Mouse (Mus musculus): Measurements from ENCODE around the gene Nat8f2. TPM values are rescaled to one million over a fixed set of nuclear protein-coding genes. Genes with fewer than 3 reads are reported as not detected.

The Nat8f2 gene
- total RNA-seq, 2 experiments from 2014 or later = 1.9 to 2.3 TPM

DNA sequence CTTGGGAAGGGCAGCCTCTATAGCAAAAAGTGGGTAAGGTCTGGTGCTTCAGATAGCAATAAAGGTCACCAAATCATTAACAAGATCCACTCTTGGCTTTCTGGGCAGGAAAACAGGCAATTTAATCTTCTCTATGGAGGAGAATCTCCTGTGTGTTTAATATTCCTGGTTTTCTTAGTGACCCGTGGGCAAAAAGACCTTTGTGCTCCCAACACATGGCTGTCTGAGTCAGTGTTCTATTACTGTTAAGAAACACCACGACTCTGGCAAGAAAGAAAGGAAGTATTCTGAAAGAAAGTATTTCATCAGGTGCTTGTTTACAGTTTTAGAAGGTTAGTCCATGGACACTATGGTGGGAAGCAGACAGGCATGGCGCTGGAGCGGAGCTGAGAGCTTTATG, 46.7 kb downstream of the Nat8f2 start:
- DNase-seq = no peak

DNA sequence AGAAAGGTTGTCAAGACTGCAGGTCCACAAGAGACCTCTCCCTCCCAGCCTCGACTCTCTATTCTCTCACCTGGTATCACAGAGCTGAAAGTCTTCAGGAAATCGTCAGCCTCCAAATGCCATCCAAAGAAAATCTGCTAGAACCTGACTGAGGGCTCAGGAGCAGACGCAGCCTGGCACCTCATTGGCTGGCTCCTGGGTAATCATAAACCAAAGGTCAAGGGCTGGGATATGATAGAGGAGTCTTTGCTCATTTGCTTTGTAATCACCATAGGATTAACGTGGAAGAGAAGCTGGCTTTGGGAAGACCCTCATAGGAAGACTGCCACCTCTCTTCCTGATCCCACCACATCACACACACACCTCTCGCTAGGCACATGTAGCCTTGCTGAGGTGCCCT, 48.1 kb downstream of the Nat8f2 start, which contains the start of the genes Nat8f6 and Nat8f5:
Gene Nat8f6 (minus strand): TSS at position 118 of the 400 bp plus-strand sequence.
Gene Nat8f5 (minus strand): TSS at position 136 of the 400 bp plus-strand sequence.
- no peak for DNase-seq

DNA sequence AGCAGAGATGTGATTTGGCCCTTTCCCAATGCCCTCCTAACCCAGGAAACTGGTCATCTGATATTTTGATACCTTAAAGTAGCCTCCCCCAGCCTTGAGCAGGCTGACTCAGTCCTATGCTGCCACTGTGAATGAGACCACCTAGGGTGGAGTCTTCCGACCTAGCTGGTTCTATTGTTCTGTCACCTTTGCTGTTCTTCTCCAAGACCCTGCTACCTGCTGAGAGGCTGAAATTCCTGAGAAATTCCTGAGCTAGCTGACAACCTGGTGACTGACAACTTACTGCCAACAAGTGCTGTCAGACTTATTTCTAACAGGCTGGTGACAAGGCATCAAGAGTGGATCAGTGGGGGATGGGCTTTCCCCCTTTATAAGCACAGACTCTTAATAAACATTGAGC, 50.6 kb downstream of the Nat8f2 start:
- DNase-seq = no peak

Other genes with a start within 250 kb of the Nat8f2 start
- gene Nat8f7, start 156.0 kb downstream of the Nat8f2 start, total RNA-seq (2021) = 1 to 10 TPM; 2.6 to 3.3 TPM
- under 1 TPM; 0.50 to 0.53 TPM for gene Nat8f3, start 103.4 kb downstream of the Nat8f2 start, total RNA-seq (2021)
- 1 to 10 TPM; 1.4 to 2.6 TPM for gene Nat8f6, start 48.2 kb downstream of the Nat8f2 start, total RNA-seq (2021)
- gene Nat8f5, start 48.2 kb downstream of the Nat8f2 start, total RNA-seq (2021) = 1 to 10 TPM; 6.0 to 9.5 TPM
- gene Nat8, start 37.1 kb downstream of the Nat8f2 start, total RNA-seq (2021) = 1 to 10 TPM; 3.6 to 4.5 TPM
- gene Nat8f4, start 35.7 kb upstream of the Nat8f2 start, total RNA-seq (2021) = 10 to 100 TPM in 1 of 2 experiments, 1 to 10 TPM in 1; 8.0 to 13.5 TPM
- 10 to 100 TPM; 40.7 to 56.0 TPM for gene Tprkb, start 42.7 kb upstream of the Nat8f2 start, total RNA-seq (2021)
- gene Nat8f1, start 46.5 kb upstream of the Nat8f2 start, total RNA-seq (2021) = 10 to 100 TPM; 35.9 to 55.9 TPM
- gene Dusp11, start 92.5 kb upstream of the Nat8f2 start, total RNA-seq (2021) = 100 to 1,000 TPM; 116 to 129 TPM
- gene Figla, start 147.0 kb upstream of the Nat8f2 start, total RNA-seq (2021) = not detected
- 1 to 10 TPM; 1.3 to 1.9 TPM for gene Add2, start 159.5 kb upstream of the Nat8f2 start, total RNA-seq (2021)

All from adrenal gland, postnatal 36 days (tissue).